Mouse (Mus musculus) cerebellum, postnatal 25 days (tissue): Measurements from ENCODE around the gene Clec4a4.
"Not testable (repeated sequence)": the region's sequence is repeated elsewhere in the genome, so short reads cannot be mapped to it uniquely, and the experiment has no call there.

Experiments
- DNase-seq, 2 experiments: peaks; one replicate each; pipeline ENCODE4 v3.0.0; 2021; ENCODE audit warnings: mixed read lengths in 2 of 2

Gene Clec4a4

DNA sequence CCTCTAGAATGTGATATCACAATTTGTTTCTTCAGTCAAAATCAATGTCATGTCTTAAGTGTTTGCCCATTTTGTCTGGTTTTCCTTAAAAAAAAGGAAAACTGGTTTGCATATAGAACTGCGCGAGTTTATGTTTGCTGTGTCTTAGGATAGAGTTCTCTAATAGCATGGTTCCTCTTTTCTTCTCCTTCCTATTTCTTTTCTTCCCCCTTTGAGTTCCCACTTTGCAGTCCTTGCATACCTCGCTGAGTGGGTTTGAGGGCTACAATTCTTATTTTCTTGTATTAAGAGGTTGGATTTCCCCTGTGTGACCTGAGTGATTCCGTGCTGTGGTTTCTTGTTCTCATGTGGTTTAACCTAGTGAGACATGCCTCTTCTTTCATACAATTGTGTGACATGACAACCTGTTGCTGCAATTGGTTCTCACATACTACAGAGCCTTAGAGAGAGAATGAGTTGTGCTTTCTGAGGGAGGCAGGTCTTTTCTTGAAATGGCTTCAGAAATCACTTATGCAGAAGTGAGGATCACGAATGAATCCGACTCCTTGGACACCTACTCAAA lies at the start of gene Clec4a4:
Clec4a4 (plus strand) TSS at position 492 of the 562 bp plus-strand sequence.
- no peak for DNase-seq

GRCm38 (mm10) chr6:122946760-122947159 lies 43.4 kb upstream of the Clec4a4 start:
- DNase-seq: no peak

DNA sequence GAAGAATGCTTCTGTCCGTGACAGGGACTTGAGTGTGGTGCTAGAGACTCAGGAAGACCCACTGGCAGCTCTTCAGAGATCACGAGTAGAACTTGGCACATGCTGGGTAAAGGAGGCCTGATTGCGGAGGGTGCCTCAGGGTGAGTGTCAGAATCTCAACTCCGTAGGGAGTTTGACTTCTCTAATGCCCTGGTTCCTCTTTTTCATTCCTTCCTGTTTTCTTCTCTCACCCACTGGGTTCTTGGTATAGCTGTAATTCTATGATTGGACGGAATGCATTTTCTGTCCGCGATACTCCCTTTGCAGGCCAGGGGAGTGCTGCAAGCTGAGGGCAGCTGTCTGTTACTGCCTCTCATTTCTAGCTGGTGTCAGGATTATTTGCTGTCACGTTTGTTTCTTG lies 37.8 kb upstream of the Clec4a4 start, which contains the start of gene Clec4a3:
Clec4a3 (plus strand) TSS at position 115 of the 400 bp plus-strand sequence.
- no peak for DNase-seq

DNA sequence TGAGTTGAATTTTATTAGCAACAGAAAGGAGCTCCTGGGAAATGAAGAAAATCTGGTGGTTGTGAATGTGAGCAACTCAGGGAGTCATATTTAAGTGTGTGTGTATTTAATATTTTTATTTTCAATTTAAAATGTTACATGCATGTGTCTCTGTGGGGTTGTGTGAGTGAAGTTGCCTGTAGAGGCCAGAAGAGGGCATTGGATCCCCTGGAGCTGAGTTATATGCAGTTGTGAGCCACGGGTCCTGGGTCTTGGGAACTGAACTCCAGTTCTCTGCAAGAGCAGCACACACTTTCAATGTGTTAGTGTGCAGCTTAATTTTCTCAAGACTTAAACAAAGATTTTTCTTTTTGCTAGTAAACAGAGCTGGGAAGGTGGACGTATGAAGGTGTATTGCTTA lies 25.6 kb upstream of the Clec4a4 start:
- DNase-seq: no peak

DNA sequence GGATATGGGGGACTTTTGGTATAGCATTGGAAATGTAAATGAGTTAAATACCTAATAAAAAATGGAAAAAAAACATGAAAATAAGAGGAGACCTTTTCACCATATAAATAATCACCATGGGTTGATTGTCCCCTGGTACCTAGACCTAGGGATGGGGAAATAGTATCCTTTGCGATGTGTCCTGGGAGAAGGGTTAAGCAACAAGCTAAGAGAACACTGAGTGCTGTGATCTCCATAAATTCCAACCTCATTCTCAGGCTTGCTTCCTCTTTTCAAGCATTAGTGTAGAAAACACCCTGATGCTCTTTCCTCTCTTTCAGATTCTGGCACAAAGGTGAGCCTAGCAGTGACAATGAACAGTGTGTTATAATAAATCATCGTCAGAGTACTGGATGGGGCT lies 21.1 kb upstream of the Clec4a4 start:
- DNase-seq: no peak

DNA sequence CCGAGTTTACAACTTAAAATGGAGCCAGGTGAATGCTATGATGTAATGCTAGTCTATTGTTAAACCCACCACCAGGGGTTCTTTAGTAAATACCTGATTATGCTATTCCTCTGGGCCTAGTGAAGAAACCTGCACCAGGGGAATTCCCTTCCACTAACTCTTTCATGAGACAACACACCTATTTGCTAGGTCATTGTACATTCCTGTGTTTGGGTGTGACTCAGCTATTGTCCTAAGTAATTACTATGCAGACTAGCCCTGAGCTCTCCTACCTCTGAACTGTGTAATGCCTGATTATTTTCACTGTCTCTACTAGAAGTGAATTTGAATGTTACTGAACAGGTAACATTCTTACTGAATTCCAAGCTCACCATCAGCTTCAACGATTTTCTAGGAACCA lies 14.5 kb downstream of the Clec4a4 start:
- DNase-seq: not testable (repeated sequence)

DNA sequence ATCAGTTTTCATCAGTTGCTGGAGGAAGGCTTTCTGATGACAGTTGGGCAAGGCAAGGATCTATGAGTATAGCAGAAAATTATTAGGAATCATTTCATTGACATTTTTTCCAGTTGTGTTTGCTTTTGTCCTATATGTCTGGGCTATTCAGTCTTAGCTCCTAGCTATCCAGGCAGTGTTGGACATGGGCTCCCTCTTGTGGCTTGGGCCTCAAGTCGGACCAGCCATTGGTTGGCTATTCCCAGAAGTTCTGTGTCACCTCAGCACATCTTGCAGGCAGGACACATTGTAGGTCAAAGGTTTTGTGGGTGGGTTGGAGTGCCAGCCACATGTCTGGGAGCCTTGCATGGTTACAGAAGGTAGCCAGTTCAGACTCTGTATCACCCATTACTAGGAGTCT lies 15.4 kb downstream of the Clec4a4 start:
- DNase-seq: peak in 1 of 2 experiments; percentile 4

- DNase-seq: no peak
Observed at GRCm38 (mm10) chr6:123049742-123050372, 59.7 kb downstream of the Clec4a4 start, which contains the start of gene Clec4b1. Gene Clec4b1, plus strand, starts transcription at chr6:123049962.
